Mouse (Mus musculus): ENCODE results near the gene Sdhd. TPM values are rescaled to one million over a fixed set of nuclear protein-coding genes. Genes with fewer than 3 reads are reported as not detected.

Gene Sdhd
- polyA plus RNA-seq, 2 experiments from 2014 or later = 176 to 199 TPM

GRCm38 (mm10) chr9:50586955-50587354 lies 16.7 kb downstream of the Sdhd start:
- ATAC-seq = no peak

DNA sequence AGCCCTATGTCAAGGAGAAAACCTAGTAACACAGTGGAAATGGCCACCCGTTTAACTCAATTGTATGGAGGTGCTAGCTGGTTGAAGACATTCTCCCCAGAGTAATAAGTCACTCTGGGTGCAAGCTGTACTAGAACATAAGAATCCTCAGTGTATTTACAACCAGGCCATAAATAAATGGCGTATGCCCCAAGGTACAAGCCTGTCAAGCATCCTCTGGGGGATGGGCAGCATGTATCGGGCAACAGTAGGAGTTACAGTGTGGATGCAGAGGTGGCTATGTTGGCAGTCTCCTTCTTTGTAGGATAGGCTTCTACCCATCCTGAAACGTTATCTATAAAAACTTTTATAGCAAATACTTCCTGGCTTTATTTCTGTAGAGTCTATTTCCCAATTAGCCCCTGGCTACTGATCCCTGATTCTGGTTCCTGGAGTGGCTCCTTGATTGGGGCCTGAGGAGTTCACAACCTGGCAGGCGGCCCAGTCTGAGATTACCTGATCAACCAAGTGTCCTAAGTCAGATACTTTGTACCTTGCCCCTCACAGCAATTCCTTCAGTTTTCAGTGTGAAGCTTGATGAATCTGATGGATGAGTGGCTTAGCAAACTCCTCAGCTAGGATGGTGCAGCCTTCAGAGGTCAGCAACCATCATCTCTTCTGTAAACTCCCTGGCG lies 18.3 kb downstream of the Sdhd start:
- ATAC-seq = no peak

DNA sequence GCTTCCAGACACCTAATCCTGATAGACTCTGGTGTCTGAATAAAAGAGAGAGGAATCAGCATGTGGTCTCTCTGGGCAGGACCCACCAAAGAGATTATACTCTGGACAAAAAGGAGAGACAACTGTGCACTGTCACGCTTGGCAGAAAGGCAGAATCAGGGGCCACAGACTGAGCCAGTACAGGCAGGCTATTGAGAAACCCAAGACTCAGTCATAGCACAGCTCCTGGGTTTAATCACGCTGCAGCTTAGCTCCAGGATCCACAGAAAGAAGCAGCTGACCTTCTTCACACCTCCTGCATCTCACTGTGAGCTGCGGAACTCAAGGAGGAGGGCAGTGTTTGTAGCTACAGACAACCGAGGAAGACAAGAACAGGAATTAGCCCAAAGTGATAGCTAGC lies 23.2 kb downstream of the Sdhd start:
- ATAC-seq = no peak

- no peak for ATAC-seq
Observed at GRCm38 (mm10) chr9:50569599-50570525, 33.8 kb downstream of the Sdhd start.

DNA sequence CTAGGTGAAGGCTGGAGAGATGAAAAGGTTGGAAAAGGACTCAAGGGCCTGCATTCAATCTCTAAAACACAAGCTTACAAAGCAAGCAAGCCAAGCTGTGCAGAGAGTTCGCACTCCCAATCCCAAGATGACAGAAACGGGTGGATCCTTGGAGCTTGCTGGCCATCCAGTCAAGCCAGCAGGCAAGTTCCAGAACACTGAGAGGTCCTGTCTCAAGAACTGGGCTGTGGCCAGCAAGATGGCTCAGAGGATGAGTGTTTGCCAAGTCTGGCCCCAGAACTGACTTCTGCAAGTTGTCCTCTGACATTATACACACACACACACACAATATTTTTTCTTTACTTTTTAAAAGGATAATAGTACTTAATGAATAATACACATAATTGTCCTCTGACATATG lies 35.7 kb downstream of the Sdhd start:
- no peak for ATAC-seq

- ATAC-seq = no peak
Observed at GRCm38 (mm10) chr9:50567372-50567771, 36.2 kb downstream of the Sdhd start.

GRCm38 (mm10) chr9:50565940-50566339 lies 37.7 kb downstream of the Sdhd start:
- ATAC-seq = no peak

- no peak for ATAC-seq
Observed at GRCm38 (mm10) chr9:50565173-50565572, 38.4 kb downstream of the Sdhd start.

- no peak for ATAC-seq
Observed at GRCm38 (mm10) chr9:50561918-50562360, 41.7 kb downstream of the Sdhd start.

- ATAC-seq = no peak
Observed at GRCm38 (mm10) chr9:50561145-50561917, 42.3 kb downstream of the Sdhd start, which contains the start of gene Tex12. Gene Tex12, minus strand, starts transcription at chr9:50561325.

GRCm38 (mm10) chr9:50555094-50555446 lies 48.5 kb downstream of the Sdhd start, which contains the start of gene Bco2:
Gene Bco2, minus strand, starts transcription at chr9:50555181.
- ATAC-seq = no peak

GRCm38 (mm10) chr9:50554241-50555093 lies 49.1 kb downstream of the Sdhd start, which contains the start of gene Il18:
Gene Il18, plus strand, starts transcription at chr9:50554827.
- ATAC-seq = peak; percentile 95

DNA sequence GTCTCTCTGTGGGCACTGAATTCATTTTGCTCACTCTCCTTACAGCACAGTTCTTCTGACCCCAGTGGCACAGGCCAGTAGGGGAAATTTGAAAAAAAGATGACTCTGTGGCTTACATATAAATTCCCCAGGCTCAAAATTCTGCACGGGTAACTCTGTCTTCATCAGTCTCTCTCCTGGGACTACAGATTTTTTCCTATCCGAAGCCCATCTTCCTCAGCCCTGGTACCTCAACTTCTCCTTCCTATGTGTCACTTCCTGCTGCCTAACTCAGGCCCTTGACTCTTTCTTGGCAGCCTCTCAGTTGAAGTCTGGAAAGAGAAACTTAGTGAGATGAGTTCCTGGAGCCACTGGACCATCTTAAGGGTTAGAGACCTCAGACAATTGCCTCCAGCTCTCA lies 50.1 kb downstream of the Sdhd start:
- ATAC-seq = no peak

DNA sequence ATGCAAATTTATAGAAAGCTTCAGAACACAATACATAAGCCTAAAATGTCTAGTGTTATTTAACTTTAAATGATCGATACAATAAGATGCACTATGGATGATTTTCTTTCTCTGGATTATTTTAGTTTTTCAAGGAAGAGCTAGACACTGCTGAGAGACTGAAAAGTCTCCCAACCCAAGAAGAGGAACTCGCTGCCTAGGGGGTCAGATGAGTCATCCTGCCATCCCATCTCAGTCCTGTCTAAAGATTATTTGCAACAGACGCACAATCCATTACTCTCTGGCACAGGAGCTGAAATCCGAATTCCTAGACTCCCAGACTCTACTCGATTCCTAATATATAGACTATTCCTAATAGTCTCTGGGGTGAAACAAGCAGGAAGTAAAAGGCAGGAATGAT lies 51.4 kb downstream of the Sdhd start:
- ATAC-seq = no peak

DNA sequence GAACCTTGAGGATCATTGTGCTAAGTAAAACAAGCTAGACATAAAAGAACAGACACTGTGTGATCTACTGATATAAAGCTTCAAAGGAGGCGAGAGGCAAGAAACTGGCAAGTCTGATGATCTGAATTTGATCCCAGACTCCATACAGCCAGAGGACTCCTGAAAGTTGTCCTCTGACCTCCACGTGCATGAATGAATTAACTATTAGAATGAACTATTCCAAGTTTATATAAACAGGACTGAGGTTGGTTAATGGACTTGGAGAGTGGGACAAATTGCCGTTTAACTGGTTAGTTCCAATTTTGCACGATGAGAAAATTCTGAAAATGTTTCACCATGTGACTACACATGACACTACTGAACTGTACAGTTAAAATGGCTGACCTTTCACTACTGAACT lies 54.7 kb downstream of the Sdhd start:
- ATAC-seq = no peak

DNA sequence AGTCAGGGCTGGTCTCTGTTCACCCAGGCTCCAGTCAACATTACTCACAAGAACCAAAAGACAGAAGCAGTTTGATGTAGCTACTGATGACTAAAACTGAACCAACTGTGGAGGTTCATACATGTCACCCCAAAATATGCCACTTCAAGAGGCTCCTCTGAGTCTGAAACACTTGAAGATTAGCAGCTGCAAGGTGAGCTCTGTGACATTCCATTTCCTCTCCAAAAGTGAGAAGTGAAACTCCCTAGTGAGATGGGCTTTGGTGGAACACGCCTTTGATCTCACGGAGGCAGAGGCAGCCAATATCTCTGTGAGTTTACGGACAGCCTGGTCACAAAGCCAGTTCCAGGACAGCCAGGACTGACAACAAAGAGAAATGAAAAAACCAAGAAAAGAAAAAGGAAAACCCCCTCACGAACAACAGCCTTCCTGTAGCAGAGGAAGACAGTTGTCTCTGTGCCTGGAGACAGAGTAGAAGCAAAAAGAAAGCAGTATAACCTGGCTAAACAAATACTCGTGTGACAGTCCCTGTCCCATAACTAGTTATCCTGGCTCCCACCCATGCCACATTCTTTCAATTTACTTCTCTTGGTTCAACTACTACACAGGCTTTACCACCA lies 55.6 kb downstream of the Sdhd start:
- peak; percentile 63 for ATAC-seq

Other genes with a start within 250 kb of the Sdhd start
- gene Plet1, start 109.3 kb downstream of the Sdhd start, polyA plus RNA-seq (2017; shearing (Covaris generic)) = under 1 TPM in 1 of 2 experiments, not detected in 1; 0.20 TPM
- 100 to 1,000 TPM; 117 to 121 TPM for gene Pts, start 75.1 kb downstream of the Sdhd start, polyA plus RNA-seq (2017; shearing (Covaris generic))
- gene Il18, start 49.0 kb downstream of the Sdhd start, polyA plus RNA-seq (2017; shearing (Covaris generic)) = 1 to 10 TPM; 3.4 to 3.9 TPM
- under 1 TPM; 0.45 to 0.56 TPM for gene Bco2, start 48.6 kb downstream of the Sdhd start, polyA plus RNA-seq (2017; shearing (Covaris generic))
- not detected for gene Tex12, start 42.5 kb downstream of the Sdhd start, polyA plus RNA-seq (2017; shearing (Covaris generic))
- gene Timm8b, start 98 bp upstream of the Sdhd start, polyA plus RNA-seq (2017; shearing (Covaris generic)) = 100 to 1,000 TPM; 118 to 128 TPM
- gene Pih1d2, start 13.5 kb upstream of the Sdhd start, polyA plus RNA-seq (2017; shearing (Covaris generic)) = under 1 TPM; 0.36 to 0.43 TPM
- gene Nkapd1, start 13.7 kb upstream of the Sdhd start, polyA plus RNA-seq (2017; shearing (Covaris generic)) = 10 to 100 TPM; 19.5 to 27.7 TPM
- 10 to 100 TPM; 15.8 to 18.2 TPM for gene Dlat, start 56.0 kb upstream of the Sdhd start, polyA plus RNA-seq (2017; shearing (Covaris generic))
- gene Dixdc1, start 135.7 kb upstream of the Sdhd start, polyA plus RNA-seq (2017; shearing (Covaris generic)) = under 1 TPM in 1 of 2 experiments, not detected in 1; 0.60 TPM
- gene 2310030G06Rik, start 142.7 kb upstream of the Sdhd start, polyA plus RNA-seq (2017; shearing (Covaris generic)) = not detected
- 1 to 10 TPM; 3.7 to 4.5 TPM for gene Cryab, start 147.5 kb upstream of the Sdhd start, polyA plus RNA-seq (2017; shearing (Covaris generic))
- 1 to 10 TPM in 1 of 2 experiments, not detected in 1; 1.3 TPM for gene Hspb2, start 148.5 kb upstream of the Sdhd start, polyA plus RNA-seq (2017; shearing (Covaris generic))
- 1 to 10 TPM; 6.5 to 7.5 TPM for gene Fdxacb1, start 164.4 kb upstream of the Sdhd start, polyA plus RNA-seq (2017; shearing (Covaris generic))
- gene Alg9, start 171.2 kb upstream of the Sdhd start, polyA plus RNA-seq (2017; shearing (Covaris generic)) = 1 to 10 TPM; 7.4 to 7.9 TPM
- gene 1110032A03Rik, start 171.7 kb upstream of the Sdhd start, polyA plus RNA-seq (2017; shearing (Covaris generic)) = 10 to 100 TPM; 14.1 to 16.4 TPM
- gene Ppp2r1b, start 241.5 kb upstream of the Sdhd start, polyA plus RNA-seq (2017; shearing (Covaris generic)) = 10 to 100 TPM; 59.3 to 72.1 TPM

Measured in activated CD4-positive, CD25-positive, alpha-beta regulatory T cell, adult 4 months (primary cell).